Mouse (Mus musculus): ENCODE results near the gene Egfr.

Gene Egfr

DNA sequence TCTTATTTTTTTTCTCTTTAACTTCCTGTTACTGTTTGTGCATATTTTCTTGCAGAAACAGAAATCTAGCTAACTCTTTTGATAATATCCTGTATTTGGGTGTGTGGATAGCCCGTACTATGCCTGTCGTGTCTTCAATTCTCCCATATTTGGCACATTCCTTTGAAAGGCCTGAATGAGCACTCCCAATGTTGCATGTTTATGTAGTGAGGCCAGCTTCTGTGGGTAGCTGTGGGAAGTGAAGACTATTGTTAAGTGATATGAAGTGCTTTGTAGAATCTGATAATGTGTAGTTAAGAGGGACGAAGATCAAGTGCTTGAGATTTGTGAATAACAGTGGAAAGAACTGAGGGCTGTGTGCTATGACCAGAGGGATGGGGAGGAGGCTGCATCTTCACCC lies 77.5 kb downstream of the Egfr start:
- DNase-seq (ENCODE audit: low spot score in 2 of 2), result no peak

DNA sequence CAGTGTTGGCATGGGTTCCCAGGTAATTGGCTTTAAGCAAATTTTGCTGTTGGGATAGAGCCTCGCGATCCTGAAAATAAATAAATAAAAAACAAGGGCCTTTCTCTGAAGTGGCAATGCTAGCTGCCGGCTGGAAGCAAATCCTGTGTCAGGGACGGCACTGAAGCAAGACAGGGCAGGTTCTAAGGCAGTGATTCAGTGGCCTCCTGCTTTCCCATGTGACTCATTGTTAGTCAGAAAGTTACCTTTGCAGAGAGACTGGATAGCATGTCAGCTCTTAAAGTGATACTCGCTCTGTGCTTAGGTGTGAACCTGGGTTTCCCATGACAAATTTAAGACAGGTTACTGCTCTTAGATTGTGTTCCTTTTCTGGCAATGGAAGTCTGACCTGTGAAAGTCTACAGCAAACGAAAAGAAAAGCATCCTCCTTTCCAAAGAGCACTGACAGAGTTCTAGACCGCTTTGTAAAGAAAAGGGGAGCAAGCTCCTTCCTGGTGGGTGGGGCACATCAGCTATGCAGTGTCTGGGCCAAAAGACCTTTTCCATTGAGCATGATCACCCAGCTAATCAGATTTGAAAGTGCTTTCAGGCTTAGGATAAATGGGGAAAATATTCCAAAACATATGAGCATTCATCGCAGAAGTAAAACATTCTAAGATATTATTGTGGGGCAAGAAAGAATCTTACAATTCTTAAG lies 78.7 kb downstream of the Egfr start:
- peak in 1 of 2 experiments; percentile 43 for DNase-seq (ENCODE audit: low spot score in 2 of 2)

DNA sequence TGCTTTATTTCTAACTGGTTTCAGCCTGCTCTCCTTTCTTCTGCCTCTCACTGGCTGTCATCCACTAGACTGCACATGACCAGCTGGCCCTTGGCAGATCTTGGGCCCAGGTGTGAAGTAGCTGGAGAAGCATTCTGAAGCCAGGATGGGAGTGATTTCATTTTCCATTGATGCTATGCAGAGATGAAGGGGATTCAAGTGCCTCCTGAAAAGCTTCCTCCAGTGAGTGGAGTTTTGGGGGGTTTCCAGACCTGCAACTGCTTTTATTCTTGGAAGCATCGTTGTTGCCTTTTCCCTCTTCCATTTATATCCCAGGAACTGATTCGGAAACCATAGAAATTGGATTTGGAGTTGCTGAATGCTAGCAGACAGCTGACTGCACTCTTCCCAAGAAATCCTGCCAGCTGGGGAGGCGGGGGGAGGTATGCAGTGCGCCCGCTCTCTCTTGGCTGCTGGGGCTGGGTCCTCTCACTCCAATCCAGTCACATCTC lies 80.0 kb downstream of the Egfr start:
- DNase-seq (ENCODE audit: low spot score in 2 of 2), result no peak

DNA sequence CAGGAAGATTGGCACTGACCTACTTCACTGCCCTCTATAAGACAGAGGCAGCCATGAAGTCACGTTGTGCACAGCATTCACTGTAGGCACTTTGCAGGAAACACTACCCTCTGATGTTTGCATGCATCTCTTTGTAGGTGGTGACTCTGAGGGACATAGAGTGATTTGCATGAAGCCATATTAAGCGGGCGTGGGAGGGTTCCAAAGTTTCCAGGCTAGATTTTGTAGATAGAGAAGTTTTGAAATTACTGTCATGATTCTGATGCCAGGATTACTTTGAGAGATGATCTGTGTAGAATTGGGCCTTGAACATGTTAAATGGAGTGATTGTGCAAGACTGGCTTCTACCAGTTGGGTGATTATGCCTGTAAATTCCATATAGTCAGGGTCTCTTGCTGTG lies 86.8 kb downstream of the Egfr start:
- no peak for DNase-seq (ENCODE audit: low spot score in 2 of 2)

GRCm38 (mm10) chr11:16842924-16843323 lies 90.9 kb downstream of the Egfr start:
- no peak for DNase-seq (ENCODE audit: low spot score in 2 of 2)

DNA sequence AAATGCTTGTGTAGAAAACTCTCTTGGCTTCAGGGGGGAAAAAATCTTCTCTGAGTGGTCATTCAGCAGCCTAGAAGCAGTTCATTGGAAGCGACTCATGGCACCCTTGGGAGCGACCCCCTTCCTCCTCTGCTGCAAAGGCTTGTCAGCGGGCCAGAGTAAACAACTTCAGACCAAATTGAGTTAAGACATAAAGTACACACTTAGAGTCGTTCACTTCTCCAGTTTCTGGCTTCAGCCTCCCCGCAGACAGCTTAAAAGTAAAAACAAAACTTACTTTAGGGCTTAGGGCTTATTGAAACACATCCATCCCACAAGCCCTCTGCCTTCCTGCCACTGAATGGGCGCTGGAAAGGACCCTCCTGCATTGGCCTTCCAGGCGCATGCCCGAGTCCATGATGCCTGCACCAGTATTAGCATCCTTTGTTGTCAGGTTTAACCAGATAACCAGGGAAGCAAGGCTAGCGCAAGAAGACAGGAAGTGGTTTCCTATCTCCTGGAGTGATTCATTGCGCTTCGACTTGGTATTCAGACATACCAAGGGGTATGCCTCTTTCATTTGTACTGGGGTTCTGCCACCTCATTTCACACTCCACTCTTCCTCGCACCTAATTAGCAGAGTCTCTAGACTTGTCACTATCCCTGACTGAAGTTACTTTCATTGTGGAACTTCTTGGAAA lies 92.0 kb downstream of the Egfr start:
- DNase-seq (ENCODE audit: low spot score in 2 of 2), result no peak

DNA sequence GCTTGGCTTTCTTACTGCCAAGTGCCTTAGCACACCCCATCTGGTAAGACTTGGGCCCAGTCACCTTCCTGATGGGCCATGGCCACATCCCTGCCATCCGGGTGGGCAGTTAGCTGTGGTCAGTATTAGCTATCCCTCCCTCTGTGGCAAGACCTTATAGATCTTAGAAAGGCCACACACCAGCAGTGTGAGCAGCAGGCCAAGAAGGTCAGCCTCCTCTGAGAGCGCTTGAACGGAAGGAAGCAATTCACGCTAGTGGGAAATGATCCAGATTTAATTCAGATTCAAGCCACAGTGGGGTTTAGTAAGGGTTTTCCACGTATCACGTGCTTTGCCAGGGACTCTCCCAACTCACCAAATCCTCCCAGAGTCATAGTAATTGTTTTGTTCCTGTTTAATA lies 96.9 kb downstream of the Egfr start:
- DNase-seq (ENCODE audit: low spot score in 2 of 2), result peak in 1 of 2 experiments; percentile 23

GRCm38 (mm10) chr11:16851361-16851760 lies 99.4 kb downstream of the Egfr start:
- DNase-seq (ENCODE audit: low spot score in 2 of 2), result no peak

GRCm38 (mm10) chr11:16854111-16854510 lies 102.1 kb downstream of the Egfr start:
- DNase-seq (ENCODE audit: low spot score in 2 of 2), result no peak

GRCm38 (mm10) chr11:16857346-16857745 lies 105.3 kb downstream of the Egfr start:
- no peak for DNase-seq (ENCODE audit: low spot score in 2 of 2)

DNA sequence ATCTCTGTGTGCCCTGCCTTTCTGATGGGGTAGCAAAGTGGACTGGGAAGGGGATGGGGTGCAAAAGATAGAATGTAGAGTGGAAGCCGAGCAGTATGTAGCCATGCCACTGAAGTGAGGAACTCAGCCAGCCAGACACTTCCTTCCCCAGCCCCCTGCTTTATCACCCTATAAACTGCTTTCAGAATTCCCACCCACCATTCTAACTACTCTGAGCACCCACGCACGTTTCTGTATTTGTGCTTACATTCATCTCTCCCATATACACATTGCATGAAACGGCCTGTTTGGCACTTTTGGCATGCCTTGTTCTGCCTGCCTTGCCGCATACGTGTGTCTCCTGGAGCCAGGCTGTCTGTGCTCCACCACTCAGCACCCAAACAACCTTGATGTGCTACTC lies 109.0 kb downstream of the Egfr start:
- no peak for DNase-seq (ENCODE audit: low spot score in 2 of 2)

DNA sequence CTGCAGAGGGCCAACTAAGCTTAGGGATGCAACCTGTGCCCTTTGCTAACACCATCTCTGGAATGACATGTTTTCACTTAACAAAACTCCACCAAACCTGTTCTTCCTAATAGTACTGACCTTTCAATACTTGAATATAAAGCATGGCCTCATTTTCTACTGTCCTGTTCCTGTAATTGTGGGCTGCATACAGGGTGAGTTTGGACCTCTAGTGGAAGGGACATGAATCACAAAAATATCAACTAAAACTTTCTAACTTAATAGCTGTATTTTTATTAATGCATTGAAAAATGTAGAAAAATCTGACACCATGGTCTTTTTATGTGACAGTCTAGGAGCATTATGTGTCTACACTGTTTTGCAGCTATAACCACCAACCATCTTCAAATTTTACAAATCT lies 111.5 kb downstream of the Egfr start:
- no peak for DNase-seq (ENCODE audit: low spot score in 2 of 2)

GRCm38 (mm10) chr11:16864980-16865561 lies 113.1 kb downstream of the Egfr start:
- DNase-seq (ENCODE audit: low spot score in 2 of 2), result peak in 1 of 2 experiments; percentile 30

DNA sequence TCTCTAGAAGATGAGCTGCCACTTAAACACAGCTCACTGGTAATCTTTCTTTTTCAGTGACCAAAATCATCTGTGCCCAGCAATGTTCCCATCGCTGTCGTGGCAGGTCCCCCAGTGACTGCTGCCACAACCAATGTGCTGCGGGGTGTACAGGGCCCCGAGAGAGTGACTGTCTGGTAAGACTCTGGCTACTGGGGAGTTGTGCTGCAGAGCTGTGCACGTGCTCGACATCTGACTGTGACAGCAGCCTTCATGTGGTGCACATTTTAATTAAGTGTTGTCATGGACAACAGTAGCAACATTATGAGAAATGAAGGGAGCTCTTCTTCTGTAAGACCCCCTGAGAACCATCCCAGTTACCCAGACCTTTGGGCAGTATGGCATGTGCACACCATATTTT lies 116.0 kb downstream of the Egfr start:
- no peak for DNase-seq (ENCODE audit: low spot score in 2 of 2)

DNA sequence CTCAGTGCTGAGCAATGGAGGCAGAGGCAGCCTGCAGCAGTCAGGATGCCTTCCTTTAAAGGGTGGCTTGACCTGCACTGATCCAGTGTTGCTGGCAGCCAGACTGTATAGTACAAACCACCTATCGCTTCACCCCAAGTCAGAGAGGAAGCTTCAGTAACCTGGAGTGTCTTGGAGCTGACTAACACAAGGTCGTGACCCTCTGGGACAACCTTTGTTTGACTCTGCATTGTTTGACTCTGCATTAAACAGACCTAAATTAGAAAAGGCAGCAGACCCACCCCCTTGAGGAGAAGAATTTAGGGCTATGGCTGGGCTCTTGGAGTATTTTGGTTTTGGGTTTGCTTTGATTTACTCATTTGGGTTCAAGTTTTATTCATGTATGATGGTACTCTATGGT lies 117.5 kb downstream of the Egfr start:
- no peak for DNase-seq (ENCODE audit: low spot score in 2 of 2)

GRCm38 (mm10) chr11:16871120-16871519 lies 119.1 kb downstream of the Egfr start:
- DNase-seq (ENCODE audit: low spot score in 2 of 2), result peak; percentile 64 to 68

DNA sequence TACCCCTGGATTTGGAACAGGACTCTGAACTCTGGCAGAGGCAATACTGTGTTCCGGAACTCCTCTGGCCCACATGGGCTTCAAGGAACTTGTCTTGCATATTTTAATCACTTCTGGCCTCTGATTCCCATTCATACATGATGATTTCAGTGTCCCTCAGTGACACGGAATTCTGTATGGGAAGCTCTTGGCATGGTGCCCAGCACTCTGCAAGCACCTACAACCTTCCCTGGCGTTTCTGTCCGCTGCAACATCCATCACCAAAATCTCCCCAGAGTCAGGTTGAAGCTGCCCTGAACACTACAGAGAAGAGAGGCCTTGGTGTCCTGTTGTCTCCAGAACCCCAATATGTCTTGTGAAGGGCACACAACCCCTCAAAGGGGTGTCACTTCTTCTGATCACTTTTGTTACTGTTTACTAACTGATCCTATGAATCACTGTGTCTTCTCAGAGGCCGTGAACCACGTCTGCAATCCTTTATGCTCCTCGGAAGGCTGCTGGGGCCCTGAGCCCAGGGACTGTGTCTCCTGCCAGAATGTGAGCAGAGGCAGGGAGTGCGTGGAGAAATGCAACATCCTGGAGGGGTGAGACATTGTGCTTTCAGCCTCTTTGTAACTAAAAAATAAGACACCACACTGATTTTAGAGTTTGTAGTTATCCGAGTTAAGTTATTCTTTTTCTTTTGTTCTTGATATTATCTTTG lies 125.8 kb downstream of the Egfr start:
- DNase-seq (ENCODE audit: low spot score in 2 of 2), result no peak

GRCm38 (mm10) chr11:16881932-16882331 lies 129.9 kb downstream of the Egfr start:
- no peak for DNase-seq (ENCODE audit: low spot score in 2 of 2)

GRCm38 (mm10) chr11:16886152-16886551 lies 134.1 kb downstream of the Egfr start:
- no peak for DNase-seq (ENCODE audit: low spot score in 2 of 2)

- no peak for DNase-seq (ENCODE audit: low spot score in 2 of 2)
Observed at GRCm38 (mm10) chr11:16888086-16888485, 136.1 kb downstream of the Egfr start.

- DNase-seq (ENCODE audit: low spot score in 2 of 2), result no peak
Observed at GRCm38 (mm10) chr11:16895441-16896356, 143.7 kb downstream of the Egfr start.

Data from urinary bladder, postnatal 36 days (tissue).